Mouse (Mus musculus) right cerebral cortex, postnatal 36 days (tissue): ENCODE measurements at regions not wholly inside any gene's neighbourhood (a gene's known extent, or its start where the extent isn't known, plus 50 kb on each side); places are given as distances from the start of the nearest gene placed in this dataset.

Experiments used
- DNase-seq, 2 experiments: peaks; one replicate each; pipeline ENCODE4 v3.0.0; 2022; ENCODE audit warnings: low spot score in 2 of 2, mixed read lengths in 1 of 2

GRCm38 (mm10) chr15:7692096-7692495, 118.5 kb upstream of the Gdnf start:
- DNase-seq, result no peak

- no peak for DNase-seq
Observed at GRCm38 (mm10) chr15:7694037-7694436, 116.6 kb upstream of the Gdnf start.

- no peak for DNase-seq
Observed at GRCm38 (mm10) chr15:7697724-7698123, 112.9 kb upstream of the Gdnf start.

- DNase-seq, result no peak
Observed at GRCm38 (mm10) chr15:7708836-7709235, 101.8 kb upstream of the Gdnf start.

GRCm38 (mm10) chr15:7714641-7715040, 96.0 kb upstream of the Gdnf start:
- no peak for DNase-seq

- DNase-seq, result no peak
Observed at GRCm38 (mm10) chr15:7716188-7716587, 94.5 kb upstream of the Gdnf start.

GRCm38 (mm10) chr15:7723202-7723721, 87.4 kb upstream of the Gdnf start:
- DNase-seq, result no peak

- DNase-seq, result no peak
Observed at GRCm38 (mm10) chr15:7723770-7724169, 86.9 kb upstream of the Gdnf start.

GRCm38 (mm10) chr15:7725505-7725904, 85.1 kb upstream of the Gdnf start:
- no peak for DNase-seq

- no peak for DNase-seq
Observed at GRCm38 (mm10) chr15:7747586-7747985, 63.1 kb upstream of the Gdnf start.

- no peak for DNase-seq
Observed at GRCm38 (mm10) chr15:7750441-7750840, 60.2 kb upstream of the Gdnf start.
